Mouse (Mus musculus): ENCODE measurements around the gene Pold2. TPM values are rescaled to one million over a fixed set of nuclear protein-coding genes. Genes with fewer than 3 reads are reported as not detected.

The Pold2 gene
- polyA plus RNA-seq, 1 experiment from 2014 or later = 104 TPM

GRCm38 (mm10) chr11:5908642-5909041, 30.6 kb upstream of the Pold2 start:
- Histone ChIP-seq H3K27ac (no peak overlapping the region), H3K9me3 (no peaks in the 10 kb centered on the region), H3K4me2 (no peak overlapping the region), H3K9ac (no peak overlapping the region), H3K4me1 (no peaks in the 10 kb centered on the region), H3K36me3 (replicated peaks) (no peaks in the 10 kb centered on the region), H3K27me3 (no peaks in the 10 kb centered on the region; the same call in 1 of the 2 replicates), H3K4me3 (replicated peaks) (no peak overlapping the region)
- ATAC-seq (ENCODE audit: low FRiP score) = no peak
- 84% methylated on average over 4 of the region's 4 CpGs for WGBS

- Histone ChIP-seq H3K9me3 (no peaks in the 10 kb centered on the region), H3K9ac (no peak overlapping the region), H3K4me3 (replicated peaks) (no peak overlapping the region), H3K4me1 (peaks cover 8% of the 10 kb centered on the region), H3K36me3 (replicated peaks) (no peaks in the 10 kb centered on the region), H3K27ac (no peak overlapping the region), H3K27me3 (peaks cover 11% of the 10 kb centered on the region), H3K4me2 (no peak overlapping the region)
- WGBS = 40% methylated on average over 5 of the region's 5 CpGs
- no peak for ATAC-seq (ENCODE audit: low FRiP score)
These were observed 29.0 kb upstream of the Pold2 start for GRCm38 (mm10) chr11:5907096-5907495.

DNA sequence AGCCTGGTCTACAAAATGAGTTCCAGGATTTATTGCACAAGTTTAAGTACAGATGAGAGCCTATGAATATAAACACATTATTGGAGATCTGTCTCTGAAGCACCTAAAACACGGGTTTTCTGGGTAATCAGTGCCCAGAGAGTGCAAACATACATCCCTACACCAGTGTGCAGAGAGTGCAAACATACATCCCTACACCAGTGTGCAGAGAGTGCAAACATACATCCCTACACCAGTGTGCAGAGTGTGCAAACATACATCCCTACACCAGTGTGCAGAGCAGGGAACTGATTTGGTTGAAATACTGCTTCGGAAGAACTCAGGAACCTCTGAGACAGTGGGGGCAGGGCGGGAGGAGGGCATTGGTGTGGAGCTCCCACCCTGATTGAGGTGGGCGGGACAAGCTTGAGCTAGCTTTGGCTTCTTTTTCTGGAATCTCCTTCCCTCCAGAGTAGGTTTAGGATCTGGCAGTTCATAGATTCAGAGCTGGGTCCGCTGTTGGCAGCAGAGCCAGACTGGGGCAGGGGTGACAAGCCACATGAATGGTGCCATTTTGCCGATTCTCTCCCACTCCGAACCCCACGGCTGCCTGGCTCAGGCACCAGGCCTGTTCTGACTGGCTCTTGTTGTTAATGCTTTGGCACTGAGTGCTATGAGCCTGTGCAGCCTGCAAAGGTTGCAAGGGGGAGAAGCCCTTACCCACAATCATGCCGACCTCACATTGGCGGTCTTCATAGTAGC, 27.9 kb upstream of the Pold2 start:
- Histone ChIP-seq H3K9ac (no peak overlapping the region), H3K4me2 (no peak overlapping the region), H3K4me1 (peaks cover 20% of the 10 kb centered on the region), H3K27me3 (peaks cover 18% of the 10 kb centered on the region), H3K4me3 (replicated peaks) (no peak overlapping the region), H3K9me3 (no peaks in the 10 kb centered on the region), H3K27ac (no peak overlapping the region), H3K36me3 (replicated peaks) (no peaks in the 10 kb centered on the region)
- no peak for ATAC-seq (ENCODE audit: low FRiP score)
- 91% methylated on average over 10 of the region's 10 CpGs for WGBS

DNA sequence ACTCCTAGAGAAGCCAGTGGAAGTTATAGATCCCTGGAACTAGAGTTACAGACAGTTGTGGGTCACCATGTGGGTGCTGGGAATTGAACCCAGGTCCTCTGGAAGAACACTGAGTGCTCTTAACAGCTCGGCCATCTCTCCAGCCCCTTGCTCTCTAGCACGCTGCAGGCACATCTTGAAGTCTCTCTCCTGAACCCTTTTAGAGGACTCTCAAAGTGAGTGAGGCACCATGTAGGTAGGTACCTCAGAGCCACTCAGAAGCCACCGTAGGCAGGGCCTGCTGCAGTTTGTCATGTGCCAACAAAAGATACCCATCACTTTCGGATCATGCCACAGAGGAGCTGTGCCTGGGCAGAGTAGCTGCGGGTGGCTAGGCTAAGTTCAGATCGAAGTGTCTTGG, 26.8 kb upstream of the Pold2 start:
- H3K4me2 ChIP-seq = no peak overlapping the region
- no peaks in the 10 kb centered on the region for H3K36me3 ChIP-seq (replicated peaks)
- H3K27ac ChIP-seq = no peak overlapping the region
- peaks cover 26% of the 10 kb centered on the region for H3K27me3 ChIP-seq
- H3K4me3 ChIP-seq (replicated peaks) = no peak overlapping the region
- H3K9me3 ChIP-seq = no peaks in the 10 kb centered on the region
- peaks cover 22% of the 10 kb centered on the region for H3K4me1 ChIP-seq
- no peak overlapping the region for H3K9ac ChIP-seq
- ATAC-seq (ENCODE audit: low FRiP score) = no peak
- 93% methylated on average over 6 of the region's 6 CpGs for WGBS

DNA sequence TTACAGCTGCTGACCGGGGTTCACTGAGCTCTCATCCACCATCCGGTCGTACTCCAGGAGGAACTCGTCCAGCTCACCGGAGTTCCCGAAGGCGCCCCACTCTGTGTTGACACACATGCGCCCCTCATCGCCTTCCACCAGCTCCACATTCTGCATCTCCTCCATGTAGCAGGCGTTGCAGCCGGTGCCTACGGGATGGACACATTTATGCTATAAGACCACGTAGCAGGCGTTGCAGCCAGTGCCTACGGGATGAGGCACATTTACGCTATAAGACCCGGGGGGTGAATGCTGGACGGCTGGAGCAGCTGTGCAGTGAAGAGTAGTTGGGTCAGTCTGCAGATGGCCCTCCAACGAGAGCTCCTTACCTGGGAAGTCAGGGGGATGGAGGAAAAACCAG, 26.3 kb upstream of the Pold2 start:
- Histone ChIP-seq H3K27ac (no peak overlapping the region), H3K4me2 (no peak overlapping the region)

DNA sequence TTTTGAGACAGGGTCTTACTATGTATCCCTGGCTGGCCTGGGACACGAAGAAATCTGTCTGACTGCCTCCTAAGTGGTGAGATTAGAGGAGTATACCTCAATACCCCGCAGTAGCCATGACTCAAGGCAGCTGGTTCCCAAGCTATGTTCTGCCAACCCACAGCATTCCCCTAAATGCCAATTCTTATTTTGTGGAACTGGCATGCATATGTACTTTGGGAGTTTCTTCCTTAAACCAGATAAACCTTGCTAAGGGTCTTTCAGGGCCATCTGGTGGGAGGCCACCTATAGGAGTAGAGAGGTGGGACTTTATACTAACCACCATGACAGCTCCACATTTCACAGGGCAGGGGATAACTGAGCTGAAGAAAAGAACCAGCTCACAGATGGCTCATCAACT, 25.8 kb upstream of the Pold2 start:
- H3K36me3 ChIP-seq (replicated peaks) = no peaks in the 10 kb centered on the region
- no peaks in the 10 kb centered on the region for H3K9me3 ChIP-seq
- no peak overlapping the region for H3K4me2 ChIP-seq
- peaks cover 22% of the 10 kb centered on the region for H3K4me1 ChIP-seq
- no peak overlapping the region for H3K27ac ChIP-seq
- no peak overlapping the region for H3K9ac ChIP-seq
- H3K27me3 ChIP-seq = peaks cover 31% of the 10 kb centered on the region
- H3K4me3 ChIP-seq (replicated peaks) = no peak overlapping the region
- ATAC-seq (ENCODE audit: low FRiP score) = no peak
- 92% methylated on average over 2 of the region's 2 CpGs for WGBS

More for the DNA sequence above, 26.3 kb upstream of the Pold2 start:
- no peak for ATAC-seq (ENCODE audit: low FRiP score)
- H3K27me3 ChIP-seq = peaks cover 29% of the 10 kb centered on the region
- peaks cover 22% of the 10 kb centered on the region for H3K4me1 ChIP-seq
- H3K36me3 ChIP-seq (replicated peaks) = no peaks in the 10 kb centered on the region
- H3K9ac ChIP-seq = no peak overlapping the region
- 92% methylated on average over 19 of the region's 19 CpGs for WGBS
- H3K4me3 ChIP-seq (replicated peaks) = no peak overlapping the region
- no peaks in the 10 kb centered on the region for H3K9me3 ChIP-seq

DNA sequence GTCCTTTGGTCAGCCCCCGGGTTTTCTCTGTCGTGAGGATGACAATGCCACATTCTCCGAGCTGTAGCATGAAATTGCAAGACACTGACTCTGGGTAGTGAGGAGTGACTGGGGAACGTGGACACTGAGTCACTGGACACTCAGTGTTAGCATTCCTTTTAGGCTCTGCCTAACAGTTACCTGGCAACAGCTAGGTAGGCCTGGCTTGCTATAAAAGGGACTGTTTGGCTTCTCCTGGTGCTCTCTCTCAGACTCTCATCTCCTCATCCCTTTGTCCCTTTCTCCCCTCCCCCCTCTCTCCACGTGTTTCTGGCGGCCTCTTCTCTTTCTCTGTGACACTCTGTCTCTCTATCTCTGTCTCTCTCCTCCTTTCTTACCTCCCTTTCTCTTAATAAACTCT, 24.3 kb upstream of the Pold2 start:
- Histone ChIP-seq H3K4me3 (replicated peaks) (peak overlapping the region; percentile 41), H3K4me1 (peaks cover 28% of the 10 kb centered on the region), H3K9ac (peak overlapping the region; percentile 63), H3K36me3 (replicated peaks) (no peaks in the 10 kb centered on the region), H3K4me2 (peak overlapping the region; percentile 75), H3K9me3 (no peaks in the 10 kb centered on the region), H3K27me3 (peaks cover 45% of the 10 kb centered on the region), H3K27ac (peak overlapping the region; percentile 46; the same call in 1 of the 2 replicates)
- peak; percentile 55 for ATAC-seq (ENCODE audit: low FRiP score)
- whole genome bisulfite sequencing = 6% methylated on average over 6 of the region's 6 CpGs

DNA sequence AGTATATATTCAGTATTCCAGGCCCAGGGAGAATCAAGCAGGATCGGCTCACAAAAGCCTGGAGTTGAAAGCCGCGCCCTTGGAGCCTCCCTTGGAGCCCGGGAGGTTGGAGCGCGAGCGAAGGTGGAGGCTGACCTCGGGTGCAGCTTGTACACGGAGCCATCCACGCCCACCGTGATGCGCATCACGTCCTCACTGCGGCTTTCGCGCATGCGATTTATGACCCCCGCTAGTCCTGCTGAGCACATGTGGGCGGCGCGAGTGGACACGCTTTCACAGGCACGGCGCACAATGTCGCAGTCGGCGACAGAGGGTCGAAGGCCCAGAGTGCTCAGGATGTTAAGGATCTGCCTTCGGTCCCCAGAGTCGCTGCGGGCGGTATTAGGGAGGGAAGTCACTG, 23.9 kb upstream of the Pold2 start:
- WGBS = under 1% methylated on average over 32 of the region's 32 CpGs
- H3K9ac ChIP-seq = peak overlapping the region; percentile 63
- peak overlapping the region; percentile 41 for H3K4me3 ChIP-seq (replicated peaks)
- H3K4me1 ChIP-seq = peaks cover 31% of the 10 kb centered on the region
- ATAC-seq (ENCODE audit: low FRiP score) = peak; percentile 79
- H3K27me3 ChIP-seq = peaks cover 50% of the 10 kb centered on the region
- peak overlapping the region; percentile 75 for H3K4me2 ChIP-seq
- H3K27ac ChIP-seq = peak overlapping the region; percentile 46; the same call in 1 of the 2 replicates
- no peaks in the 10 kb centered on the region for H3K9me3 ChIP-seq
- no peaks in the 10 kb centered on the region for H3K36me3 ChIP-seq (replicated peaks)

DNA sequence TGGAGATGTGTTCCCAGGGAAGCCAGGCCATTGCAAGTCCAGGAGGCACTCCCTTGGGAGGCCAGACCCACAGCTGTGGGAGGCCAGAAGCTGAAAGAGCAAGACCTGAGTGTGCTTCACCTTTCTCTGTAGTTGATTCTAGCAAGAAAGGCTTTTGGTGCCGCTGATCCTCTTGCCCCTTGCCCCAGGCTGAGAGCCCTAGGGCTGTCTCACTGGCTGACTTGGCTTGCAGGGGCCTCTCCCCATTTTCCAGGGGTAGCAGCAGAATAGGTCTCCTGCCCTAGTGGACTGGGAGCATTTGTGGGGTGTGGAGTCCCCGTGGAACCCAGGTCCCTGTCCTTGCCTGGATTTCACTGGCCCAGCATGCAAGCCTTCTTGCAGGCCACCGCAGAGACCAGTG, 23.2 kb upstream of the Pold2 start:
- Histone ChIP-seq H3K4me2 (peak overlapping the region; percentile 75), H3K9ac (peak overlapping the region; percentile 63), H3K4me1 (peaks cover 31% of the 10 kb centered on the region), H3K36me3 (replicated peaks) (no peaks in the 10 kb centered on the region), H3K27ac (peak overlapping the region; percentile 21; the same call in 1 of the 2 replicates), H3K9me3 (no peaks in the 10 kb centered on the region), H3K27me3 (peaks cover 56% of the 10 kb centered on the region), H3K4me3 (replicated peaks) (peak overlapping the region; percentile 41)
- ATAC-seq (ENCODE audit: low FRiP score) = no peak
- WGBS = 11% methylated on average over 3 of the region's 3 CpGs

DNA sequence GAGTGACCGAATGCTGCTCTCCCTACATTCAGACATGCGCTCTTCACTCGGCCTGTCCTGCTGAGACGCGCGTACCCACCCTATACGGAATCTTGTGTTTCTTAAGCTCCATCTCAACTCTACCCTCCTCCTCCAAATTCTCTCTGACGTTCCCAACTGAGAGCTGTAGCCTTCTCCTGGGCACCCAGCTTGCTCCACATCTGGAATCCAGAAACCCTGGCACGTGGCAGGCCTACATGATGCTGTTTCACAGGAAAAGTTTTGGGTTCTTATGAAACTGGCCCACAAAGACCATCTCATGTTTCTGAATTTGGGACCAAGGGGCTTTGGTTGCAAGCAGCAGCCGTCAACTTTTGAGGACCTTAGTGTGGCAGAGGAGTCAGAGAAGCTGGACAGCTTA, 21.2 kb upstream of the Pold2 start:
- peaks cover 58% of the 10 kb centered on the region for H3K27me3 ChIP-seq
- no peak overlapping the region for H3K4me3 ChIP-seq (replicated peaks)
- no peak overlapping the region for H3K9ac ChIP-seq
- no peak overlapping the region for H3K27ac ChIP-seq
- no peaks in the 10 kb centered on the region for H3K36me3 ChIP-seq (replicated peaks)
- H3K4me1 ChIP-seq = peaks cover 31% of the 10 kb centered on the region
- H3K9me3 ChIP-seq = no peaks in the 10 kb centered on the region
- ATAC-seq (ENCODE audit: low FRiP score) = no peak
- 94% methylated on average over 10 of the region's 10 CpGs for WGBS
- no peak overlapping the region for H3K4me2 ChIP-seq

- no peak within 1 kb of the TSS for H3K4me3 ChIP-seq (replicated peaks)
- peaks cover 31% of the 10 kb centered on the region for H3K4me1 ChIP-seq
- no peaks in the 10 kb centered on the region for H3K9me3 ChIP-seq
- no peak within 1 kb of the TSS for H3K9ac ChIP-seq
- no peak within 1 kb of the TSS; the same call in 1 of the 2 replicates for H3K4me2 ChIP-seq
- peaks cover 58% of the 10 kb centered on the region for H3K27me3 ChIP-seq
- no peak within 1 kb of the TSS for H3K27ac ChIP-seq
- WGBS = 76% methylated on average over 5 of the region's 5 CpGs
- ATAC-seq (ENCODE audit: low FRiP score) = no peak
- no peaks in the 10 kb centered on the region for H3K36me3 ChIP-seq (replicated peaks)
These were observed 20.4 kb upstream of the Pold2 start, which contains the start of gene Myl7 for GRCm38 (mm10) chr11:5898531-5898930. TSS of gene Myl7 (minus strand) at chr11:5898782.

- no peak for ATAC-seq (ENCODE audit: low FRiP score)
- H3K27me3 ChIP-seq = peaks cover 52% of the 10 kb centered on the region
These were observed 19.7 kb upstream of the Pold2 start for GRCm38 (mm10) chr11:5897839-5898238.

DNA sequence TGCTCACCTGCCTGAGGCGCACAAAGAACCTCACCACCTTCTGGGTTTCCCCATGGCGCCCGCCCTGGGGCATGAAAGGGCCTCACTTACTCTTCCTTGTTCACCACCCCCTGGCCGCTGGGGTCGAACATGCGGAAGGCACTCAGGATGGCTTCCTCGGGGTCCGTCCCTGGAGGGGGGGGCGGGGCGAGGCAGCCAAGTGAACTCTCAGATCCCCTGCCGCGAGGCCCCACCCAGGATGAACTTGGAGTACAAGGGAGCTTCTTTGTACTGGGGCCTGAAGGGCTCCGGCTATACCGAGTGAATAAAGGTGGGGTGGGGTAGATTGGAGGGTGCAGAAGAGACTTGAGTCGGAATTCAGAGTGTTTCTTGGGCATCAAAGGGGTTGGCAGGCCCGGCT, 19.1 kb upstream of the Pold2 start:
- Histone ChIP-seq H3K27ac (no peak overlapping the region), H3K27me3 (peaks cover 47% of the 10 kb centered on the region), H3K4me1 (peaks cover 27% of the 10 kb centered on the region), H3K9me3 (no peaks in the 10 kb centered on the region), H3K9ac (no peak overlapping the region), H3K36me3 (replicated peaks) (no peaks in the 10 kb centered on the region), H3K4me2 (peak overlapping the region; percentile 8; the same call in 1 of the 2 replicates), H3K4me3 (replicated peaks) (no peak overlapping the region)
- 15% methylated on average over 16 of the region's 16 CpGs for WGBS
- ATAC-seq (ENCODE audit: low FRiP score) = no peak

More at GRCm38 (mm10) chr11:5897839-5898238, 19.7 kb upstream of the Pold2 start:
- Histone ChIP-seq H3K4me2 (no peak overlapping the region), H3K9me3 (no peaks in the 10 kb centered on the region), H3K4me1 (peaks cover 30% of the 10 kb centered on the region), H3K9ac (no peak overlapping the region), H3K36me3 (replicated peaks) (no peaks in the 10 kb centered on the region), H3K4me3 (replicated peaks) (no peak overlapping the region), H3K27ac (no peak overlapping the region)
- 15% methylated on average over 10 of the region's 10 CpGs for WGBS
